Mouse (Mus musculus) right cerebral cortex, adult 18-20 months (tissue): ENCODE data around the gene Ttc32.

ENCODE experiments used
- DNase-seq: peaks from one replicate; pipeline ENCODE4 v3.0.0; 2022; ENCODE audit warnings: mixed read lengths

Ttc32 gene

DNA sequence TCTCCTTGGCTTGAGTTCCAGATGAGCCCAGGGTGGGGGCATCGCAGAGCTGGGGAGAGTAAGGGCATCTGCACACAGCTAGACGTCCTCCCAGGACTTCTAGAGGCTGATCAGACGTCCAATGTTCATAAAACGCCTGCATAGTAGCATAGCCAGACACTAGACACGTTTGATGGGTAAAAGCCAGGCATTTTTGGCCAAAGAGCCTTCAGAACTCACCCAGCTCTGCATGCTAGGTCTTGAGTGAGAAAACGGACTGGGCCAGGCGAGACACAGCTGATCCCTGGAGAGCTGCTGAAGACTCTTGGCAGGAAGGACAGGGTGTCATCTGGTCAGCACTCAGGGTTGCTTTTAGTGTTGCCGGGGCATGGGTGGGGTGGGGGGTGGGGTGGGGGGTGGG, 18.3 kb downstream of the Ttc32 start:
- no peak for DNase-seq

DNA sequence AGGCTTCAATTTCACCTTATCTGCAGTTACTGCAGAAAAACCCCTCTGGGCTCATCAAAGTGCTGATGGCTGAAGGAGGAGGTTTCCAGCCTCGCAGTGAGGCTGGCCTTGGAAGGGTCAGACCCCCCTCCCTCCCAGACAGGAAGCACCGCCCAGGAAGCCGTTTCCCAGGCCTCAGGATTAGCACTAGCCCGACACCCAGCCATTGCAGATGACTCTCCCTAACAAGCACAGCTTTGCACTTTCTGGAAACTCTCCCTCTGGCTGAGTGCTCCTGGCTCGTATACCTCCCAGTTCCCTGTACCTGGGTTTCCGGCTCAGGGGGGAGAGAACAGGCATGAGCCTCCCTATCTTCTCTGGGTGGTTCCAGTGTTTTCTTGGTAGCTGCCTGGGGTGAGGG, 21.0 kb downstream of the Ttc32 start:
- DNase-seq, result no peak

DNA sequence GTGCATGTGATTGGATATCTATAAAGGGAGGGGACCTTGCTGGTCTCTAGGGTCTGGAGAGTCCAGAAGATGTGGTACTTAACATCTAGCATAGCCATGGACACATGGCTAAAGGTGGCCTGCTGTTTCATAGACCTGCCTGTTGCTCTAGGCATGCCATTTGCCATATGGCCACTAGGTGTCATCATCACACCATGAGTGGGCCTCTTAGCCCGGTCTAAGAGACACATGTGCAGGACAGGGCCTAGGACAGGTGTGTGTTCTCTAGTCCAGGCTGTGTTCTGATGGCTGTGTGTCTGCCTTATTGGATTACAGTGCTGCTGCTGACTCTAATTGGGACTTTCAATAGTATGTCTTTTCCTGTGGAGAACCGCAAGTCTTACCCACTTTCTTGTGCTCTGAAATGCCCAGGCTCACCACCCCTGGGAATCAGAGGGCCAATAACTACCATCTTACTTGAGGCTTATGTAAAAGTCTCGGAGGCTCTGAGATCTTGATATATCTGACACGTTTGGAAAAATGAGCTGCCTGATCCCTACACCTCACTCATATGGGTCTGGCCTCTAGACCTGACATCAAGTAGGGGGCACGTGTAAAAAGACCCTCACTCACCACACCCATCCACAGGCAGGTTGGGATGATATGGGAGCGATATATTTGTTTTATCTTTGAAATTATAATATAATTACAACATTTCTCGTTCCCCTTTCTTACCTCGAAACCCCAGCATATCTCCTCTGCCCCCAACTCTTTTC, 22.5 kb downstream of the Ttc32 start:
- DNase-seq, result peak; percentile 56

DNA sequence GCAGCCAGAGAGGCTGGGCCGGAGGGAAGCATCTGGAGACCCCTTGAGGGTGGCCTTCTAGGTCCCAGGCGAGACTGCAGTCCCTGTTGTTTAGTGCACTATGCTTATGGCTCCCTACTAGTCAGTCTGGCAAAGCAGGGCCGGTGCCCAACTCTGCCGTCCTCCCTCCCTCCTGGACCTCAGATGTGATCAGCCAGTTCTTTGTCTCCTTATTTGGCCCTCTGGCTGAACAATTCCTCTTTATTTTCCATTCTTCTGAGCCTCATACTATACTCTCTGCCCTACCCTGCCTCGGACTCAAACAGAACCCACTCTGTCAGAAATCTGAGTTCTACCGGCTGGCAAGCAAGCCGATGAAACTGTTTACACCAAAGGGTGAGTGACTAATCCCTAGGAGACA, 23.5 kb downstream of the Ttc32 start:
- peak; percentile 21 for DNase-seq

DNA sequence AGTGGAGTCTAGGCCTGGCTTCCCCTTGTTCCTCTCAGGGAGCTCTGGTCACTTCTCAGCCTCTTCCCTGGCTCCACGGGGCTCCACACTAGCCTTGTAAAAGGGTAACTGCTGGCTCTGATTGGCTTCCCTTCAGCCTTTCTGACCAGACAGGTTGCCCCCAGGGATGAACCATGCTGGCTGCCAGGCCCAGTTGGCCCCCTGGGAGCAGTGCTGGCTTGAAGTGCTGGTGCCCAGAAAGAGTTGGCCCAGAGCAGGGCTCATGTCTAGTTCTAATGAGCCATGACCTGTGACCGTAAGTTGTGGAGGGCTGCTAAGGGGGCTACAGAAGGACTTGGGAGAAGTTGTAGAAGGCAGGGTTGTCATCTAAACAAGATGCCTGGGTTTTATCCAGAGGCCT, 24.2 kb downstream of the Ttc32 start:
- DNase-seq, result no peak

DNA sequence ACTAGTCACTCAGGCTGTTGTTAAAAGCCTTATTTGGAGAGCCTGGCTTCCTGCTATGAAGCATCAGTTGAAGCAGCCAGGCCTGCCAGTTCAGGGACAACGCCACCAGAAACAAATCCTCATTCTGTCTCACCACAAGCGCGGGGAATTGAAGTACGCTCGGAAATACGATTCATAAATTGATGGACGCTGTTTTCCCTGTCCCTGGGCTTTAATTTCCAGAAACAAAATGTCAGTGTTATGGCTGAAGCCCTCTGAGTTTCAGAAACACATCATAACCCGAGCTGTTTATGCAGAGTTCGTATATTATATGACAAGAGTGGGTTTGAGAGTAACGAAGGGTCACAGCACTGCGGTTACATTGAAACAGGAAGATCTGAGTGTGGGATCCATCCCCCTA, 25.5 kb downstream of the Ttc32 start:
- DNase-seq, result no peak

DNA sequence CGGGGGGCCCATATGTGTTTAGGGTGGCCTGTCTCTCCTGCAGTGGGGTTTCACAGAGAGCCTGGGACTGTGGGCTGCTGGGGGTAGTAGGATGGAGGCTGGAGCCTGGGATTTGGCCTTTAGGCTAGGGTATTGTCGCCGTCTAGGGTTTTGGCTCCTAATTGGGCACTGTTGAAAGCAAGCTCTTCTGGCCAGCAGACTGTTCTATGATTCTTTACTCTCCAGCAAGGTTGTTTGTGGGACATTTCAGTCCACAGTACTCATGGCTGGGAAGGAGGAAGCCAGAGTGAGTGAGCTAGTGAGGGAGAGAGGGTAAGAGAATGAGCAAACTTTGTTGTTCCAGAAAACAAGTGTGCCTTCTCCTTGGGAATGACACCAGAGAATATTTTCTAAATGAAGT, 29.7 kb downstream of the Ttc32 start:
- DNase-seq, result no peak

DNA sequence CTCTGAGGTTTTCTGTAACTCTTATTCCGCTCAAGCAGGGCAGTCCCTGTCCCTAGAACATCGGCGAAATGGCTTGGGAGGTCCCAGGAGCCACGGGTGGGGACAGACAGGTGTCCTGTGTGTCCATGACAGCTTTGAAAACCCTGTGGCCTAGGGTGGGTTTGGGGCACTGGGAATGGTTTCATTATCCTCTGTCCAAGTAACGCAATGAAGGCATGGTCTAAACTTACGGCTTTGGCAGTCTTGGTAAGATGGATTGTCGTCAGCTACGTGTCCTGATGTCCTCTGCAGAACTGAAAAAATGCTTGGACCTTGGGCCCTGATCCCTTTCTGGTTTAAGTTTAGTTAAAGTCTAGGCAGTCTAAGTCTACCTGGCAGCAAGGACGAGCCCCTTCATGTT, 30.2 kb downstream of the Ttc32 start:
- no peak for DNase-seq

DNA sequence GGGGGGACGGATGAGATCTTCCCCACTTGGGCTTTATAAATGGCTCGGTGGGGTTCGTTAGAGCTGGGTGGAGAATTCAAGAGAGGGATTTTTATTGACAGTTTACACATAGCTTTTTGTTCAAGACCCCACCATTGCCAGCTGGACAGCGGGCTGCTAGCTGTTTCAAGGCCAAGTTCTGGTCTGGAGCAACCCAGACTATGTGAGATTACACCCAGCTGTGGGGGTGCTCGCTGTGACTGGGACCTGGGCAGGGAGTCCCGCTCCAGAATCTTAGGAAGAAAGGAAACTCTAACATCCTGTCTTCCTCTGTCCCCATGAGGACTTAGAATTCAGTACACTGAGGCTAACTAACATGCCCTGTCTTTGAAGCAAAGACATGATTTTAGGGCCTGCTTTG, 33.8 kb downstream of the Ttc32 start:
- DNase-seq, result no peak

DNA sequence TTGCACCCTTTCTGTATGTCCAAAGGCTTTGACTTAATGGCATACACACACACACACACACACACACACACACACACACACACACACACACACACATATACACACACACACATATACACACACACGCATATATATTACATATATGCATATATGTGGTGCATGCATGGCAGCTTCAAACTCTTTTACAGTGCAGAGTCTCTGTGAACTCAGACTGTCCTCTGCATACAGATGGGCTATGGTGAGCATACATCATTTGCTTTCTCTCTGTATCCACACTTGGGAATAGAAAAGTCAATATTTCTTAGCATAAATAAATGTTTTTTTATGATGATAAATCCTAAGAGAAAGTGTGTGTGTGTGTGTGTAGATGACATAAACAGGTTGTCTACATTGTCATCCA, 41.3 kb downstream of the Ttc32 start:
- no peak for DNase-seq

DNA sequence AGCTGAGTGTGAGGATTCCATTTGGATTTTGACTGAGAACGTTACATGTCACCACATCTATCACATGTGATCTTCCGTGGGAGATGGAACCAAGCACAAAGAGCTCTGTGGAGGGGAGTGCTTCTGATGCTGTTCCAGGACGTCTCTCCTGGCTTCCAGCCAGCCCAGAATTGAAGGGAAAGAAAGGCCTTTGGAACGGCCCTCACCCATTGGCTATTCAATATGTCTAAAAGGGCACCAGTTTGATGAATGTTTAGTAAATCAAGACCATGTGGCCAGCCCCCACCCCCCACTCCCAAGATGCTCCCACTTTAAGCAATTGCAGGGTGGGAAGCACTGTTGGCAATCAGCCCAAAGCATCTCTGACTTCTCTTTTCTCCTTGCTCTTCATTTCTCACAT, 41.7 kb downstream of the Ttc32 start:
- DNase-seq, result no peak

DNA sequence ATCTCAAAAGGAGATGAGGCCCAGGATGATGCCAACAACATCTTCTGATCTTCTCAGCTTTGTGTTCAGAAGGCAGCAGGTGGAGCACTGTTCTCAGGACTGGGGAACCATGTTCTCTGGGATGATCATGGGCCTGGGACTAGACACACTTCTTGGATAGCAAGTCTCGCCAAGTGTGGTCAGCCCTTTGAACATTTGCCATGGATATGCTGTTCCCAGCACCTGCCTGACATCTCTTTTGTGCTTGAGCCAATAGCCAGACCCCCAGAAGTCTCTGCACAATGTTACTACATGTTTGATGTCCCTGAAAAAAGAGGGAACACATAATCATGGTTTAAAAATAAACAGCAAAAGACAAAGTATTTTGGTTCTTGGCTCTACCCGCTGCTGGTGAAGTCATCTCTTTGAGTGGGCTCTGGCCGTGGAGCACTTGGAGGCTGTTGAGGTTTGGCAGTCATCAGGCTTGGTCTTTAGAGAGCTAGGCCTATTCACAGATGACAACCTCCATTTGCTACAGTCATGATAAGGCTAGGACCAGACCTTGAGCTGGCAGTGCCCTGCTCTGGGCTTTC, 47.8 kb downstream of the Ttc32 start:
- no peak for DNase-seq

DNA sequence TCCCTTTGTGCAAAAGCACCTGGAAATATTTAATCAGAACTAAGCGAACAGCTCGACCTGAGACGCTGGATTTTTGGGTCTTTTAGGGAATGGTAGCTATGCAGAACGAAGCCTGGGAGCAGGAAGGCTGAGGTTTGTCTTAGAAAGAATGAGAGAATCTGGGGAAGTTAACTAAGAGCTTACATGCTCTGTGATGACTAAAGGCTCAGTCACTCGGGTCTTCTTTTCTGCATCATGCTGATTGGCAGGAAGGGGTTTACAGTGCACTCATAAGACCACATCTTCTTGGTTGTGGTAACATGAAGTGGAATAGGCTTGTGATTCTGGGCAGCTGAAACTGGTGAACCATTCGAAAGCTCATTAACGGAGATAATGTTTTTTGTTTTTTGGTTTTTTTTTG, 60.4 kb downstream of the Ttc32 start:
- no peak for DNase-seq
